Mouse (Mus musculus): ENCODE measurements around the gene Nwd1. TPM values are rescaled to one million over a fixed set of nuclear protein-coding genes. Genes with fewer than 3 reads are reported as not detected.

Nwd1 gene
- polyA plus RNA-seq (2011; ENCODE audit: insufficient read depth, insufficient read length, low read depth, missing spikeins), result 0.91 and 0.94 TPM in 2 replicates

GRCm38 (mm10) chr8:72646060-72646767 is at the start of gene Nwd1:
Gene Nwd1 (plus strand): TSS chr8:72646711.
- H3K36me3 ChIP-seq (ENCODE audit: control insufficient read depth, insufficient read depth, low read length, poor library complexity, severe bottlenecking), result no peaks in the 10 kb centered on the region
- H3K27ac ChIP-seq (ENCODE audit: insufficient read depth, low read length), result no peak within 1 kb of the TSS

GRCm38 (mm10) chr8:72642885-72643284 is 3.6 kb upstream of the Nwd1 start:
- H3K9me3 ChIP-seq (replicated peaks; ENCODE audit: control insufficient read depth, insufficient read depth, low read length, poor library complexity, severe bottlenecking), result no peaks in the 10 kb centered on the region
- no peak overlapping the region for H3K4me3 ChIP-seq (ENCODE audit: low read depth, low read length)
- H3K36me3 ChIP-seq (ENCODE audit: control insufficient read depth, insufficient read depth, low read length, poor library complexity, severe bottlenecking), result no peaks in the 10 kb centered on the region
- H3K27ac ChIP-seq (ENCODE audit: insufficient read depth, low read length), result no peak overlapping the region
- no peaks in the 10 kb centered on the region for H3K27me3 ChIP-seq (ENCODE audit: control insufficient read depth, insufficient read depth, low read length, poor library complexity, severe bottlenecking)
- H3K4me1 ChIP-seq (ENCODE audit: control insufficient read depth, insufficient read depth, low read length), result no peaks in the 10 kb centered on the region
- TF ChIP-seq CTCF (IDR thresholded peaks at IDR 0.05; ENCODE audit: low read depth, low read length), result no peak
- no peak for TF ChIP-seq POLR2A (IDR thresholded peaks at IDR 0.05; ENCODE audit: insufficient read depth, low read length)
- TF ChIP-seq EP300 (IDR thresholded peaks at IDR 0.05; ENCODE audit: insufficient read depth, low read depth, low read length), result no peak
- H3K9ac ChIP-seq (ENCODE audit: low read depth, poor library complexity, severe bottlenecking), result no peak overlapping the region

More at GRCm38 (mm10) chr8:72646060-72646767, at the start of gene Nwd1:
- Histone ChIP-seq H3K4me1 (ENCODE audit: control insufficient read depth, insufficient read depth, low read length) (no peaks in the 10 kb centered on the region), H3K4me3 (ENCODE audit: low read depth, low read length) (no peak within 1 kb of the TSS), H3K27me3 (ENCODE audit: control insufficient read depth, insufficient read depth, low read length, poor library complexity, severe bottlenecking) (no peaks in the 10 kb centered on the region), H3K9me3 (replicated peaks; ENCODE audit: control insufficient read depth, insufficient read depth, low read length, poor library complexity, severe bottlenecking) (no peaks in the 10 kb centered on the region), H3K9ac (ENCODE audit: low read depth, poor library complexity, severe bottlenecking) (no peak within 1 kb of the TSS)
- TF ChIP-seq EP300 (IDR thresholded peaks at IDR 0.05; ENCODE audit: insufficient read depth, low read depth, low read length), result no peak

- Histone ChIP-seq H3K4me1 (ENCODE audit: control insufficient read depth, insufficient read depth, low read length) (no peaks in the 10 kb centered on the region), H3K36me3 (ENCODE audit: control insufficient read depth, insufficient read depth, low read length, poor library complexity, severe bottlenecking) (no peaks in the 10 kb centered on the region), H3K9ac (ENCODE audit: low read depth, poor library complexity, severe bottlenecking) (no peak overlapping the region), H3K4me3 (ENCODE audit: low read depth, low read length) (no peak overlapping the region), H3K9me3 (replicated peaks; ENCODE audit: control insufficient read depth, insufficient read depth, low read length, poor library complexity, severe bottlenecking) (no peaks in the 10 kb centered on the region), H3K27me3 (ENCODE audit: control insufficient read depth, insufficient read depth, low read length, poor library complexity, severe bottlenecking) (no peaks in the 10 kb centered on the region), H3K27ac (ENCODE audit: insufficient read depth, low read length) (no peak overlapping the region)
- TF ChIP-seq CTCF (IDR thresholded peaks at IDR 0.05; ENCODE audit: low read depth, low read length) (peak; percentile 98), POLR2A (IDR thresholded peaks at IDR 0.05; ENCODE audit: insufficient read depth, low read length) (no peak), EP300 (IDR thresholded peaks at IDR 0.05; ENCODE audit: insufficient read depth, low read depth, low read length) (no peak)
Measured at GRCm38 (mm10) chr8:72644601-72645000, 1.9 kb upstream of the Nwd1 start.

- TF ChIP-seq EP300 (IDR thresholded peaks at IDR 0.05; ENCODE audit: insufficient read depth, low read depth, low read length), result no peak
- TF ChIP-seq POLR2A (IDR thresholded peaks at IDR 0.05; ENCODE audit: insufficient read depth, low read length), result no peak
- TF ChIP-seq CTCF (IDR thresholded peaks at IDR 0.05; ENCODE audit: low read depth, low read length), result no peak
- Histone ChIP-seq H3K36me3 (ENCODE audit: control insufficient read depth, insufficient read depth, low read length, poor library complexity, severe bottlenecking) (no peaks in the 10 kb centered on the region), H3K4me3 (ENCODE audit: low read depth, low read length) (no peak overlapping the region), H3K4me1 (ENCODE audit: control insufficient read depth, insufficient read depth, low read length) (no peaks in the 10 kb centered on the region), H3K9ac (ENCODE audit: low read depth, poor library complexity, severe bottlenecking) (no peak overlapping the region), H3K9me3 (replicated peaks; ENCODE audit: control insufficient read depth, insufficient read depth, low read length, poor library complexity, severe bottlenecking) (no peaks in the 10 kb centered on the region), H3K27me3 (ENCODE audit: control insufficient read depth, insufficient read depth, low read length, poor library complexity, severe bottlenecking) (no peaks in the 10 kb centered on the region), H3K27ac (ENCODE audit: insufficient read depth, low read length) (no peak overlapping the region)
Measured at GRCm38 (mm10) chr8:72646768-72647143, 245 bp downstream of the Nwd1 start.

GRCm38 (mm10) chr8:72650697-72651096 is 4.2 kb downstream of the Nwd1 start:
- TF ChIP-seq POLR2A (IDR thresholded peaks at IDR 0.05; ENCODE audit: insufficient read depth, low read length), result no peak
- no peak for TF ChIP-seq CTCF (IDR thresholded peaks at IDR 0.05; ENCODE audit: low read depth, low read length)
- no peak for TF ChIP-seq EP300 (IDR thresholded peaks at IDR 0.05; ENCODE audit: insufficient read depth, low read depth, low read length)

More at GRCm38 (mm10) chr8:72650697-72651096, 4.2 kb downstream of the Nwd1 start:
- Histone ChIP-seq H3K36me3 (ENCODE audit: control insufficient read depth, insufficient read depth, low read length, poor library complexity, severe bottlenecking) (no peaks in the 10 kb centered on the region), H3K27ac (ENCODE audit: insufficient read depth, low read length) (no peak overlapping the region), H3K4me1 (ENCODE audit: control insufficient read depth, insufficient read depth, low read length) (no peaks in the 10 kb centered on the region), H3K9me3 (replicated peaks; ENCODE audit: control insufficient read depth, insufficient read depth, low read length, poor library complexity, severe bottlenecking) (no peaks in the 10 kb centered on the region), H3K27me3 (ENCODE audit: control insufficient read depth, insufficient read depth, low read length, poor library complexity, severe bottlenecking) (no peaks in the 10 kb centered on the region), H3K9ac (ENCODE audit: low read depth, poor library complexity, severe bottlenecking) (no peak overlapping the region), H3K4me3 (ENCODE audit: low read depth, low read length) (no peak overlapping the region)

All from ES-Bruce4 (cell line).